Mouse (Mus musculus) gastrocnemius, postnatal 14 days (tissue): ENCODE results near the gene Ccpg1. TPM values are rescaled to one million over a fixed set of nuclear protein-coding genes. Genes with fewer than 3 reads are reported as not detected.
A peak's percentile ranks its signal among the peaks of the same experiment; 100 is the strongest.

Experiments used
- DNase-seq: peaks from one replicate; pipeline ENCODE4 v3.0.0; 2021; ENCODE audit warnings: mixed read lengths
- intact Hi-C: fragments of 180-260 bp; cut with DNase I; formaldehyde crosslinking; loops from one replicate; pipeline ENCODE4 v1.15.1; 2025; ENCODE audit warnings: low total_unique reads
- long read RNA-seq, 2 experiments: library from polyadenylated mRNA; stranded (forward); transcript quantifications; one replicate each; pipeline ENCODE4 v2.0.0; 2021
- total RNA-seq, 2 experiments: library from RNA; stranded (reverse); gene quantifications; 2 replicates each; pipeline ENCODE4 v1.2.3; 2021

The Ccpg1 gene
- total RNA-seq = 10 to 100 TPM; 32.3 to 36.7 TPM
- long read RNA-seq, experiment 1, transcript Ccpg1-208 (8 exons, 2,939 nt) = major isoform, 8 of 47 reads
- long read RNA-seq, experiment 1, partial matches to known transcripts = 4 of 47 reads
- long read RNA-seq, experiment 1, other reads (novel, unspliced or antisense) = 29 of 47 reads
- long read RNA-seq, experiment 2, transcript Ccpg1-208 (8 exons, 2,939 nt) = major isoform, 12 of 50 reads
- long read RNA-seq, experiment 2, partial matches to known transcripts = 14 of 50 reads
- long read RNA-seq, experiment 2, other reads (novel, unspliced or antisense) = 23 of 50 reads

DNA sequence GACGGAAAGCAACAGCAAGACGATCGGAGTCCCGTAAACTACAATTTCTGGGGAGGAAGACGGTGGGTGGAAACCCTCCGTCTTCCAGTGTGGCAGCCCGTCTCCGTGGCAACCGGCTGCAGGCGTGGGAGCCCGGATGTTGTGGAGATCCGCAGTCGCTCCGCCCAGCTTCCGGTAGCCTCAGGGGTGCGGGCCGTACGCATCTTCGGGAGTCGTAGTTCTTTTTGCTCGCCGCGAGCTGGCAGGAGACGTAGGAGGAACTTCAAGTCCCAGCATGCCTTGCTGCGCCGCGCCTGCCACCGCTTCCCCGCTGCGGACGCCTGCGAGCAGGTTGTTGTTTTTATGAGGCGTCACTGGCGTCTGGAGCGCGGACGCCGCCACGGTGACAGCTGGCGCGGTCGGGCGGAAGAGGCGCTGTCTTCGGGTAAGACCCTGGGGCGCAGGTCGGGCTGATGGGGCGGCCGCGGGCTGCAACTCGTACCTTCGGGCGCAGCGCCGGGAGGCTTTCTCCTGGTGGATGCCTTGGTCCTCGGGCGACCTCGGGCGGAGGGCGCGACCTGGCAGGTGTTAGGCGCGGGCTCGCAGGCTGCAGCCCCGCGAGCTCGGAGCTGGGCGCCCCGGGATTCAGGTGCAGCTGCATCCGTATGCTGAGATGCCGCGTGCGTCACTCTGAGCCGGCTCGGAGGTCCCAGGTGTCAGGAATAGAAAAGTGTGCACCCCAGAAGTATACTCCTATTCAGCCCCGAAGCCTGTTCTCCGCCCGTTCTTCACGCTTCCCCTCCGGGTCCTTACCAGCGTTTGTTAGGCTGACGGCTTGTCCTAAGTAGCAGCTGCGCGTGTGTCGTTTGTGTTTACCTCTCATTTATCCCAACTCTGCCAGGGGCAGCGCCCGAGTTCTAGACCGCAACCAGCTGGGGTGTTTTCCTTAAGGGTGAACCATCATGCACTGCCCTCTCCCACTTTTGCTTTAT is at the start of gene Ccpg1, which contains the start of gene Ccpg1os:
TSS of gene Ccpg1 (plus strand) at position 180 of the 971 bp plus-strand sequence.
TSS of gene Ccpg1os (minus strand) at position 133 of the 971 bp plus-strand sequence.
- intact Hi-C loops = no loop called here
- DNase-seq = peak; percentile 97

DNA sequence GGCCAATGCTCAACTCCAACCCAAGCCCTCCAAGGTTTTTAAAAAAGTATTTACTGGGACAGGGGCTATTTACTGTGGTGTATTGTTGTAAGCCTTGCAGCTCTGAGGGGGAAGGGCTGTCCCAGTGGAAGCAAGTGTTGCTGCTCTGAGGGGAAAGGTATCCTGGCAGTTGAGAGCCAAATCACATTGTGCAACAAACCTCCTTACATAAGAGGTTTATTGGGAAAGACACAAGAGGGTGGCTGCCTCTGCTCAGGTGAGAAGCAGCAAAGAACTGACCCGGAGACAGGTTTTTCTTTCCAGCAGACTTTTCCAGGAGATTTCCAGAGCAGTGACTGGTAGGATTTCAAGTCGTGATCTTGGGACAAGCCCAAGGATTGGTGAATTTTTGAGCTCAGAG is 48.9 kb upstream of the Ccpg1 start:
- intact Hi-C loops = no loop called here

DNA sequence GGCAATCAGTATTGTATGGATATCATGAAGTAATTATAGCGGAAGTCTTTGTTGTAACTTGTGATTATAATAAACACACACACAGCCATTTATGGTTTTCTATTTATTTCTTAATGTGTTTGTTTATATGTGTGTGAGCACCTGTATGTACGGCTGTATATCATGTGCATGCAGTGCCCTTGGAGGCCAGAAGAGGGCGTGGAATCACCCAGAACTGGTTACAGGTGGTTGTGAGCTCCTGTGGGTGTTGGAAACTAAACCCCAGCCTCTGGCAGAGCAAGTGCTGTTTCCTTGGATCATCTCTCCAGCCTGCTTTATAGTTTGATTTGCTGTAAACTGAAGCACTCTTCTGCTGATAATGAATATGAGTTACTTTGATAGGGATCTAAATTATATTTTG is 41.8 kb upstream of the Ccpg1 start:
- intact Hi-C loops = no loop called here
- DNase-seq = no peak

More for the DNA sequence above, 48.9 kb upstream of the Ccpg1 start:
- DNase-seq = no peak

DNA sequence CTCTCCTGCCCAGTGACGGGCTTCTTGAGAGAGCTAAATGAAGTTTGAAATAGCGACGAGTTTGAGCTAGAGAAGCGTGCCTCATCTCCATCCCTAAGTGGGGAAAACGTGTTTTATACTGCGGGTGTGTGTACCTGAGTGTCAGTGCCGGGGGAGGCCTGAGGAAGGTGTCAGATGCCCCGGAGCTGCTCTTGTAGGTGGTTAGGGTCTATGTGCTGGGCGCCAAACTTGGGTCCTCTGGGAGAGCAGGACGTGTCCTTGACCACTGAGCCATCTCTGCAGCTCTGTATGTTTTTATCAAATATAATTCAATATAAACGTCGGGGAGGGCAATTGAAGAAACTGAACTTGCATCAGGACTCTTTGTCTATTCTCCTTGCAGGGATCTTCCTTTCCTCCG is 40.9 kb upstream of the Ccpg1 start:
- DNase-seq = no peak
- intact Hi-C loops = no loop called here

DNA sequence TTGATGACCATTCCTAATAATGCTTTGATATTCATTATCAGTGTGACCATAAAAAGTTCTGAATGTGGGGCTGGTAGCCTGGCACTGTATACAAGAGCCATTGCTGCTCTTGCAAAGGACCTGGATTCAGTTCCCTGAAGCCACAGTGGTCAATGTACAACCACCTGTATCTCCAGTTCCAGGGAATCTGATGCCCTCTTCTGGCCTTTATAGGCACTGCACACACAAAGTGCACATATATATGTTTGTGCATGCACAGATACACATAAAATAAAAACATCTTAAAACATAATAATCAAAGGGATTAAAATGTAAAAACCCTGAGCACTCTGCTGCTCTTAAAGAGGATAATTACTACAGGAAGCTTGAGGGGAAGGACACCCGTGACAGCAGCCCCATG is 38.2 kb upstream of the Ccpg1 start:
- DNase-seq = no peak
- intact Hi-C loops = no loop called here

DNA sequence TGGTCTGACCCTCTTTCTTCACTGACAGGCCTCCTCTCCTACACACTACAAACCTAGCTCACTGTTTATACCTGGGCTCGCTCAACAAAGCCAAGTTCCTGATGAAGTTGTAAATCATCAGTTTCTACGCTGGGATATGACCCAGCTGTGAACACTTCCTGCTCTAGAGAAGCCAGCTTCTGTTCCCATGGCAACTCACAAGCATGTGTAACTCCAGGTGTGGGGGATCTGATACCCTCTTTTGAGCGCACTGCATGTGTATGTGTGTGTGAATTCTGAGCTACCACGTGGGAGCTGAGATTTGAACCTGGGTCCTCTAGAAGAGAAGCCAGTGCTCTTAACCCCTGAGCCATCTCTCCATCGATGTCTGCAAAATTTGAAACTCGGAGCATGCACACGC is 35.7 kb upstream of the Ccpg1 start:
- DNase-seq = no peak

DNA sequence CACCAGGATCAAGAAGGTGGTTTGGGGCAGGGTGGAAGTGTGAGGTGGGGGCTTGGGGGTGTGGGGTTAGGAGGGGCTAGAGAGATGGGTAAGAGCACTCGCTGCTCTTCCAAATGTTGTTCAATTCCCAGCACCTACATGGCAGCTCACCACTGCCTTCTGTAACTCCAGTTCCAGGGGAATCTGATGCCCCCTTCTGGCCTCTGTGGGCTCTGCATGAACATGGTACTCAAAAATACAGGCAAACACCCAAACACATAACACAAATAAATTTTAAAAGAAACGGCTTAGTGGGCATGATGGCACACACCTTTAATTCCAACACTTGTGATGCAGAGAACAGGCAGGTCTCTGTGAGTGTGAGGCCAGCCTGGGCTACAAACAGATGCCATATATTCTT is 30.5 kb upstream of the Ccpg1 start:
- no peak for DNase-seq
- intact Hi-C loops = no loop called here

More for the DNA sequence above, 35.7 kb upstream of the Ccpg1 start:
- intact Hi-C loops = no loop called here

DNA sequence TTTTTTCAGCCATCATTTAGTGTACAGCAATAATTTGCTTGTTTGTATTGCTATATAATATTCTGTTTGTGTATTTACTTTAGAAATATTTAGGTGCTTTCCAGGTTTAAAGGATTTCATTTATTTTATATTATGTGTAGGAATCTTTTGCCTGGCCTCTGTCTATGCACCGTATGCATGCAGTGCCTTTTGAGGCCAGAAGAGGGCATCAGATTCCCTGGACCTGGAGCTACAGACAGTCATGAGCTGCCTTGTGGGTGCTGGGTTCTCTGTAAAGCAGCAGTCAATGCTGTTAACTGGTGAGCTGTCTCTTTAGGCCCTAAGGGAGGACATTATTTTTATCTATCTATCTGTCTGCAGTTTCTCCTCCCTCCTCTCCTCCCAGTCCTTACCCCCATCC is 29.7 kb upstream of the Ccpg1 start:
- peak; percentile 15 for DNase-seq
- intact Hi-C loops = no loop called here

DNA sequence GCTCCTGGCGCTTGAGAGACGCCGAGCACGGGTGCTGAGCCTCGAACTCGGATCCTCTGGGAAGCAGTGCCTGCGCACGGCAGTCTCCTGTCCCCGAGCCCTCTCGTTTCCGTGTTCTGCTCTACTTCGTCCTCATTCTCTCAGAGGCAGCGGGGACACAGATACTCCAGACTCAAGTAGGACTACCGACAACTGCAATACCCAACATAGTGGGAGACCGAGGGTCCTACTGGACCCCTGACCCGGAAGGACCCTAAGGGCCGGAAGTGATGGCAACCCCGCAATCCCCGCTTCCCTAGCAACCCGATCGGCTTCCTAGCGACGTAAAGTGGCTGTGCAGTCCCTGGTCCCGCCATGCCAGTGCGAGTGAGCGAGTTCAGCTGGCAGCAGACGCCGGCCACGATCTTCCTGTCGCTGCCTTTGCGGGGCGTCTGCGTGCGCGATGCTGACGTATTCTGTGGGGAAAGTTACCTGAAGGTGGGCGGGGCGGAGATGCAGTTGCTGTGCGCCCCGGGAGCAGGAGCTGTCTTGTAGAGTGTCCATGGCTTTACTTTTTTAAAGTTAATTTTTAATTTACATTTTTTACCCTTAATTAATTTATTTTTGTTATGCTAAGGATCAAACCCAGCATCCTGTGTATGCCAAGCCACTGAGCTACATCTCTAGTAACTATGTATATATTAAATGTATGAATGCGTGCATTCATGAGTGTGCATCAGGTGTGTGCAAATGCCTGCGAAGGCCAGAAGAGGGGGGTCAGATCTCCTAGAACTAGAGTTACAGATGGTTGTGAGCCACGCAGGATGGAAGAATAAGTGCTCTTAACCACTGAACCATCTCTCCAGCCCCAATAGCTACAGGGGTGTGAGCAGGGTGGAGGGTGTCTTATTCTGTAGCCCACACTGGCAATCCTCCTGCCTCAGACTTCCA is 26.4 kb upstream of the Ccpg1 start, which contains the start of the genes Dyx1c1 and Gm44503:
TSS of gene Dyx1c1 (plus strand) at position 265 of the 930 bp plus-strand sequence.
TSS of gene Gm44503 (plus strand) at position 332 of the 930 bp plus-strand sequence.
- intact Hi-C loops = no loop called here
- DNase-seq = peak; percentile 77

DNA sequence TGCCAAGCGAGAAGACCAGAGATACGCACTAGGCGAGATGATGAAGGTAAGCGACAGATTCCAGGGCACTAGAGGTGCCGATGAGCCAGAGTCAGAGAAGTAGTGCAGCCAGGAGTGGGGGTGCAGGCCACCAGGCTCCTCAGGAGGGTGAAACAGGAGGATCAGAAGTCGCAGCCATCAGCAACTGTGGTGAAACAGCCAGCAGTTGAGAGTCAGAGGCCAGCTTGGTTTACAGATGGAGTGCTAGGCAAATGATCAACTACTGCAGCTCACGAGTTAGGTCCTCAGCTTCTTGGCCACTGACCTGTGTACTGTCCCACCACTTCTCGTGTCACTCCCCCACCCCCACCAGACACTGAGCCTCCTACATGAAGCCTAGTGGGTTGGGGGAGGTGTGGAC is 23.9 kb upstream of the Ccpg1 start:
- intact Hi-C loops = loop anchor here (10.0 kb wide), 1 partner anchor 133 kb away; no protein-coding TSS in a partner anchor
- no peak for DNase-seq

DNA sequence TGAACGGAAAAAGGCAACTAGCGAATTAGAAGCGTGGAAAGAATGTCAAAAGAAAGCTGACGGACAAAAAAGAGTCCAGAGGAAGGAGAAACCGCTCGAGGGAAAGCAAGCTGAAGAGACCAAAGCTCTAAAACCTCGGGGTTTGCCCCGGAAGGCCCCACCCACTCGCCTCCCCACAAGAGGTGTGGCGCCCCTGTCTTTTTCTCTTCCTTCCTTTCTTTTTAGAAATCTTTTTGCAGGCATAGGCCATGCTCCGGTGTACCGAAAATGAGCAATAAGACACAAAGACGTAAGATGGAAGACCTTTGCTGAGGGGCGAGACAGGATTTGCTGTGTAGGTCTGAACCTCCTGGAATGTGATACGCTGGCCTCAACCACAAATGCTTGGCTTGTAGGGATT is 23.3 kb upstream of the Ccpg1 start:
- DNase-seq = no peak
- intact Hi-C loops = loop anchor here (10.0 kb wide), 1 partner anchor 133 kb away; no protein-coding TSS in a partner anchor

DNA sequence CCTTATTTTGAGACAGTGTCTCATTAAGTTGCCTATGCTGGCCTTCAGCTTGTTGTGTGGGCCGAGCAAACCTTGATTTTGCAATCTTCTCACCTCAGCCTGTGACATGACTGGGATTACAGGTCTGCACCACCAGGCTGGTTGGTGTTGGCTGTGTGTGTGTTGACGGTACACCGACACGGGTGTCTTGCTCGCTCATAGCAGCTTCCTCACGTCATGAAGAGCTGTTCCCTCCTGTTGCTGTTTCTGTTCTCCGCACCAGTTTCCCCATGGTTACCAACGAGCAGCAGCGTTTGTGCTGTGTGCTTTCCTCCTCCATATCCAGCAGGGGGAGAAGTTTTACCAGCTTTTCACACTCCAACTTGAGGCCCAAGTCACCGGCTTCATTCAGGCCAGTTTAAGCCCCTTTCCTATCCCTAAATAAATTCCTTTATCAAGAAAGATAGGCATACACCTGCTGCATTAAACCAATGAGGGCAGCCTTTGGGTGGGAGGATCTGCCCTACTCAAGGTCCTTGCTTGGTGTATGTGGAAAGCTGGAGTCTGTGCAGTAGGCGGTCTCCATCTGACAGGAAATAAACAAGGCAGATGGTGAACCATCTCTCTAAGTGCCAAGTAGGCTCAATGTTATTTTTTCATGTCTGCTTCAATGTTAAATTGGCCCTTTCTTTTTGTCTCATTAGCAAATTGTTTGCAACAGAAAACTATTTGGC is 16.7 kb upstream of the Ccpg1 start:
- intact Hi-C loops = loop anchor here (10.0 kb wide), 1 partner anchor 126 kb away; no protein-coding TSS in a partner anchor
- DNase-seq = no peak

DNA sequence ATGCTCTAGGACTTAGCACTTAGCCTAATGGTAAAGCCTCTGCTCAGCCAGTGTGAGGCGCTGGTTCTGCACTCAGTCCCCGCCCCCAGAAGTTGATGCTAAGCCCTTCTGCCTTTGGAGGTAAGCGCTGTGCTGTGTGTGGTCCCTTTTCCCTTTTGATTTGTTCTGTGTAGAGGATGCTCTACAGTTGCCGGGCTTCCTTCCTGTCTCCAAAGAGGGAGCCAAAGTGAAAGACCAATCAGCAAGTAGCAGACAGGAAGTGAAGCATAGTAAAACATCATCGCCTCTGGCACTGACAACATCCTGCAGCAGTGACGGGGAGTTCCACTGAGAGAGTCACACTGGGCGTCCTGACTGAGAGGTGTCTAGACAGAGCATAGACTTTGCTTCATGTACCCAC is 15.4 kb upstream of the Ccpg1 start:
- intact Hi-C loops = loop anchor here (10.0 kb wide), 1 partner anchor 125 kb away; no protein-coding TSS in a partner anchor
- DNase-seq = no peak

DNA sequence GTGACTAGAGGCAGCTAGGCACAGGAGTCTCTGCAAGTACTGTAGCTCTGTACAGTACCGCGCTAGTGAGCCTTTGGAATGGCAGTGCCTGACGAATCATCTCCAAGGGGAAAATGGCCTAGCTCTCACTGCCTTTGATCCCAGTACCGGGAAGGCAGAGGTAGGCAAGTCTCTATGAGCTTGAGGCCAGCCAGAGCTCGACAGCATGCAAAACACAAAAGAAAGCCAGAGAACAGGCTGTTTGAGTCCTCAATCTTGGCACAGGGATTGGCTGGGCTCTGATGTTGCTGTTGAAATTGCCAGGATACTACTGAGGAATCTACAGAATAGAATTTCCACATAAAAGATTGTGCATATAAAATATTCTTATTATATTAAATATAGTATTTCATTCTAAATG is 12.8 kb upstream of the Ccpg1 start:
- DNase-seq = no peak
- intact Hi-C loops = no loop called here

DNA sequence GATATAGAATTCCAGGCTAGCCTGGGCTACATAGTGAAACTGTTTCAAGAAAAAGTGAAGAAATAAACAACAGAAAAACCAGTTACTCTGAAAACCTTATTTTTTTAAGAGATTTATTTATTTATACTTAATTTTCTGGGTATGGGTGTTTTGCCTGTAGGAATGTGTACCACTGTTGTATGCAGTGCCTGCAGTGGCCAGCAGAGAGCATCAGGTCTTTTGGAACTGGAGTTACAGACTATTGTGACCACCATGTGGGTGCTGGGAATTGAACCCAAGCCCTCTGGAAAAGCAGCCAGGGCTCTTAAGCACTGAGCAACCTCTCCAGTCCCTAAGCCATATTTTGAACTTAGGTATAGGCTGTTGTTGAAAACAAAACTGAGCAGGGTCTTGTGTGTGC is 12.2 kb upstream of the Ccpg1 start:
- intact Hi-C loops = no loop called here

DNA sequence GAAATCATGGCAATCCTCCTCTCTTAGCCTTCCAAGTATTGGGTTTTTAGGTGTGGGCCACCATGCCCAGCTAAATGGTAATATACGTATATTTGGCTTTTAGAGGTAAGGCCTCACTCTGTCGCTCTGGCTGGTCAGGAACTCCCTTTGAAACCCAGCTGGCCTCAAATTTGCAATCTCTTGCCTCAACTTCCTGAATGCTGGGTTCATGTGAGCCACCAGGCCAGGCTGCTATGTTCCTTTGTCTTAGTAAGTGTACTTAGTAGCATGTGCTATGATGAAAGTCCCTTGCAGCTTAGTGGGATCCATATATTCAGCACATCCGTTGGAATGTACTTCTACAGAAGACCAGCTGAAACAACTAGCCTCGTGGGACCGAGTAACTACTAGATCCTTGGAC is 10.5 kb upstream of the Ccpg1 start:
- no peak for DNase-seq
- intact Hi-C loops = no loop called here

More for the DNA sequence above, 12.2 kb upstream of the Ccpg1 start:
- DNase-seq = no peak

DNA sequence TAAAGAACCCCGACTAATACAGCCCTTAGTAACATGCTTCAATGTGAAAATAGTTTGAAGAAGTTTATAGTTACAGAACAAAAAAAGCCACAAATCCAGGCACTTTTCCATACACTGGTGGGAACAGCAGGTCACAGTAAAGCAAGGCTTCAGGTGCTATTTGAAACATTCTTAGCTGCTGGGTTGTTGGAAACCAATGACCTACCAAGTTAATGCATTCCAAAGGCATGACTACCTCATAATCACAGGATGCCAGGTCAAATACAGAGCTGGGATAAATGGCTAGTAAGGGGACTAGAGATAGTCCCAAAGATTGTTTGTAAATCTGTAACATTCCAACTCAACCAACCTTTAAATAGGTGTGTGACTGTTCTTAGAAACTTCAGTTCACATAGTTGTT is 10.0 kb upstream of the Ccpg1 start:
- intact Hi-C loops = no loop called here

DNA sequence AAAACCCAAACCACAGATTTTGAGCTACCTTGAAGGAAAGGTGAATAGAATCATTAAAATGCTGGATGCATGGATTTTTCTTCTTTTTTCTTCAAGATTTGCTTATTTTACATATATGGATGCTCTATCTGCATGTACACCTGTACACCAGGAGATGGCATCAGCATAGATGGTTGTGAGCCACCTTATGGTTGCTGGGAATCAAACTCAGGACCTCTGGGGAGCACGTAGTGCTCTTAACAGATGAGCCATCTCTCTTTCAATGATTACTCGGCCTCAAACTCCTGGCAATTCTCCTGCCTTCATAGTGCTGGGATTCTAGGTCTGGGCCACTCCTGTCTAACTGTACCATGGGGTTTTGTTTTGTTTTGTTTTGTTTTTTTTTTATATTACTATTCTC is 2.2 kb upstream of the Ccpg1 start:
- intact Hi-C loops = no loop called here
- no peak for DNase-seq

More for the DNA sequence above, 10.0 kb upstream of the Ccpg1 start:
- DNase-seq = no peak
